Mouse (Mus musculus) spleen, postnatal 14 days (tissue): ENCODE data around the gene Mettl5.
"Not testable (repeated sequence)": the region's sequence is repeated elsewhere in the genome, so short reads cannot be mapped to it uniquely, and the experiment has no call there.

Source experiments
- DNase-seq, 2 experiments: peaks; one replicate each; pipeline ENCODE4 v3.0.0; 2021 to 2022; ENCODE audit warnings: low spot score in 2 of 2

Mettl5 gene

GRCm38 (mm10) chr2:69885451-69886305, at the start of gene Mettl5:
Mettl5 (minus strand) TSS chr2:69885615.
- peak; percentile 82 to 87 for DNase-seq

GRCm38 (mm10) chr2:69924943-69925342, 39.5 kb upstream of the Mettl5 start:
- no peak for DNase-seq

- DNase-seq = no peak
These were observed 31.9 kb upstream of the Mettl5 start for GRCm38 (mm10) chr2:69917301-69917700.

GRCm38 (mm10) chr2:69912801-69913200, 27.4 kb upstream of the Mettl5 start:
- DNase-seq = no peak

GRCm38 (mm10) chr2:69907394-69907793, 22.0 kb upstream of the Mettl5 start:
- DNase-seq = not testable (repeated sequence)

- no peak for DNase-seq
These were observed 18.1 kb upstream of the Mettl5 start for GRCm38 (mm10) chr2:69903541-69903940.

- peak; percentile 13 to 37 for DNase-seq
These were observed 12.5 kb upstream of the Mettl5 start for GRCm38 (mm10) chr2:69897618-69898575.

- peak; percentile 99 for DNase-seq
These were observed 11.7 kb upstream of the Mettl5 start, which contains the start of gene Ubr3 for GRCm38 (mm10) chr2:69897039-69897617. Ubr3 (plus strand) TSS chr2:69897246.

- DNase-seq = no peak
These were observed 10.8 kb upstream of the Mettl5 start for GRCm38 (mm10) chr2:69896224-69896581.

GRCm38 (mm10) chr2:69895502-69896223, 10.2 kb upstream of the Mettl5 start:
- DNase-seq = peak in 1 of 2 experiments; percentile 30

- DNase-seq = no peak
These were observed 8.5 kb upstream of the Mettl5 start for GRCm38 (mm10) chr2:69893891-69894290.

GRCm38 (mm10) chr2:69893145-69893544, 7.7 kb upstream of the Mettl5 start:
- DNase-seq = no peak

GRCm38 (mm10) chr2:69890843-69891242, 5.4 kb upstream of the Mettl5 start:
- DNase-seq = no peak

- DNase-seq = no peak
These were observed 3.5 kb upstream of the Mettl5 start for GRCm38 (mm10) chr2:69888957-69889356.

- DNase-seq = peak in 1 of 2 experiments; percentile 15
These were observed 365 bp downstream of the Mettl5 start for GRCm38 (mm10) chr2:69885050-69885449.

GRCm38 (mm10) chr2:69884581-69884980, 834 bp downstream of the Mettl5 start:
- DNase-seq = no peak

- peak in 1 of 2 experiments; percentile 7 for DNase-seq
These were observed 1.4 kb downstream of the Mettl5 start for GRCm38 (mm10) chr2:69883990-69884391.

- DNase-seq = no peak
These were observed 23.2 kb downstream of the Mettl5 start for GRCm38 (mm10) chr2:69862117-69862657.

GRCm38 (mm10) chr2:69861485-69862091, 23.8 kb downstream of the Mettl5 start, which contains the start of gene Ssb:
Ssb (plus strand) TSS chr2:69861562.
- DNase-seq = peak; percentile 90 to 91

GRCm38 (mm10) chr2:69860972-69861452, 24.4 kb downstream of the Mettl5 start:
- peak; percentile 20 to 28 for DNase-seq
